Mouse (Mus musculus) small intestine, adult 2 months (tissue): ENCODE measurements around the gene Dennd5a.

Experiments used
- CTCF ChIP-seq: fragments of 200-500 bp; IDR thresholded peaks from 2 replicates; pipeline ENCODE4 v1.5.1; 2012; ENCODE audit warnings: low read depth, mild to moderate bottlenecking, control low read depth, inconsistent platforms, low read length, moderate library complexity, mixed read lengths; ENCODE audit not compliant: insufficient replicate concordance, insufficient read length; ENCODE audit errors: extremely low read depth
- POLR2A ChIP-seq: fragments of 200-500 bp; IDR thresholded peaks from 2 replicates; pipeline ENCODE4 v1.6.1; 2012; ENCODE audit warnings: low read depth, mild to moderate bottlenecking, control low read depth, inconsistent platforms, low read length, moderate library complexity

DNA sequence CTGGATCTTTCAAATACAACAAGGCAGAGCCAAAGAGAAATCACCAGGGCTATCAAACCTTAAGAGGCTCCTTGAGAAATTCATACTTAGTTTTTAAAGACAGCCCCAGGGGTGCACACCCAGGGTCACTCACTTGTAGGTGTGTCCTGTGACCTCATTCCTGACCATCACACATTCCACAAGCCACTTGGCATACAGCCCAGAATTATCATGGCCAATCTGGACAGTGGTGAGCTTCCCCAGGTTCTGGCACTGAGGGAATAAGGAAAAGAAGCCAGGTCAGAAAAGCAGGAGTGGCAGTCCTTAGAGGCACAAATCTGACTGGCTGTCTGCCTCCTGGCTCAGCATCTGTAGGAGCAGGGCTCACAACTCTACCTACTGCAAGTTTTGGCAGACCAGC, 61.4 kb downstream of the Dennd5a start:
- TF ChIP-seq CTCF (no peak), POLR2A (no peak)
